In genomic region chr10:37231936-37232556, GRCm38 (mm10) we compare ENCODE assay signal across 8 mouse cellular contexts.
DNase-seq lines count a peak whose midpoint lies in the region; ATAC-seq and TF ChIP-seq lines count a peak whose summit lies in the region.

No protein-coding gene starts in this region.

- peak overlapping the region; percentile 53 for H3K9ac ChIP-seq in heart, postnatal 0 days (replicated peaks; ENCODE audit: low read depth, low read length)

- peak overlapping the region; percentile 35; the same call in 1 of the 2 replicates for H3K4me3 ChIP-seq in embryonic facial prominence, embryonic 10.5 days
- H3K4me3 ChIP-seq in heart, postnatal 0 days (ENCODE audit: low read depth, low read length), result peak overlapping the region; percentile 37
- no peak overlapping the region for H3K4me3 ChIP-seq in limb, embryonic 10.5 days

- TF ChIP-seq EP300 in heart, postnatal 0 days (IDR thresholded peaks at IDR 0.05; ENCODE audit: low read depth), result peak; percentile 49; the same call in 1 of the 2 replicates

- TF ChIP-seq CTCF in heart, postnatal 0 days (IDR thresholded peaks at IDR 0.05; ENCODE audit: low read depth), result no peak

- 14% methylated on average over 12 of the region's 12 CpGs for WGBS in embryonic facial prominence, embryonic 10.5 days
- WGBS in heart, postnatal 0 days, result 10% methylated on average over 10 of the region's 12 CpGs
- WGBS in limb, embryonic 10.5 days, result 29% methylated on average over 11 of the region's 12 CpGs

- peak; percentile 43 for DNase-seq in layer of hippocampus, adult 11-12 months (ENCODE audit: low spot score)
- no peak for DNase-seq in layer of hippocampus, postnatal 25 days (ENCODE audit: extremely low spot score in 1 of 2, low spot score in 1 of 2)
- DNase-seq in embryonic facial prominence, embryonic 10.5 days (ENCODE audit: low spot score), result peak; percentile 65
- DNase-seq in heart, postnatal 0 days (ENCODE audit: low spot score), result peak; percentile 57
- DNase-seq in limb, embryonic 10.5 days (ENCODE audit: low spot score), result peak; percentile 49
- peak; percentile 33 for DNase-seq in mesoderm, embryonic 11.5 days (ENCODE audit: low read depth, low spot score)
- DNase-seq in spleen, postnatal 4 days (ENCODE audit: low spot score in 2 of 2), result peak; percentile 74 to 81
- no peak for DNase-seq in Muller cell, postnatal 12 days (ENCODE audit: inconsistent ontology term)

- no peaks in the 10 kb centered on the region for H3K27me3 ChIP-seq in embryonic facial prominence, embryonic 10.5 days (replicated peaks; ENCODE audit: low read depth, poor library complexity, severe bottlenecking)
- no peaks in the 10 kb centered on the region for H3K27me3 ChIP-seq in heart, postnatal 0 days (ENCODE audit: control insufficient read depth, insufficient read depth, low read length)
- no peaks in the 10 kb centered on the region for H3K27me3 ChIP-seq in limb, embryonic 10.5 days (ENCODE audit: low read depth, poor library complexity, severe bottlenecking)

- H3K9me3 ChIP-seq in embryonic facial prominence, embryonic 10.5 days, result no peaks in the 10 kb centered on the region
- H3K9me3 ChIP-seq in heart, postnatal 0 days (replicated peaks; ENCODE audit: control insufficient read depth, low read length), result no peaks in the 10 kb centered on the region
- no peaks in the 10 kb centered on the region for H3K9me3 ChIP-seq in limb, embryonic 10.5 days (replicated peaks)

- peak overlapping the region; percentile 62 for H3K4me2 ChIP-seq in heart, postnatal 0 days (ENCODE audit: low read depth, low read length)

- peak overlapping the region; percentile 78 for H3K27ac ChIP-seq in embryonic facial prominence, embryonic 10.5 days (replicated peaks)
- H3K27ac ChIP-seq in heart, postnatal 0 days (ENCODE audit: low read depth), result peak overlapping the region; percentile 86
- H3K27ac ChIP-seq in limb, embryonic 10.5 days, result peak overlapping the region; percentile 76

- H3K36me3 ChIP-seq in embryonic facial prominence, embryonic 10.5 days (replicated peaks), result no peaks in the 10 kb centered on the region
- H3K36me3 ChIP-seq in heart, postnatal 0 days (replicated peaks; ENCODE audit: control insufficient read depth, insufficient read depth, low read length), result no peaks in the 10 kb centered on the region
- H3K36me3 ChIP-seq in limb, embryonic 10.5 days, result no peaks in the 10 kb centered on the region

- peak; percentile 83 for ATAC-seq in heart, postnatal 0 days (ENCODE audit: insufficient read depth, low read depth)

- peaks cover 38% of the 10 kb centered on the region for H3K4me1 ChIP-seq in embryonic facial prominence, embryonic 10.5 days
- peaks cover 21% of the 10 kb centered on the region for H3K4me1 ChIP-seq in heart, postnatal 0 days (ENCODE audit: control insufficient read depth, insufficient read depth)
- peaks cover 16% of the 10 kb centered on the region for H3K4me1 ChIP-seq in limb, embryonic 10.5 days

Comparison
In these comparisons a context has a peak if more than half of its experiments do, and no peak if none do; other contexts are left out.
1. DNase-seq: peak in layer of hippocampus, adult 11-12 months (single experiment), embryonic facial prominence, embryonic 10.5 days (single experiment), heart, postnatal 0 days (single experiment), limb, embryonic 10.5 days (single experiment), mesoderm, embryonic 11.5 days (single experiment) and spleen, postnatal 4 days (2 of 2); none in layer of hippocampus, postnatal 25 days (0 of 2) and Muller cell, postnatal 12 days (single experiment).
2. Peak in every context shown above with its lines, with median percentiles within 50 percentile points of each other: H3K27ac ChIP-seq.